Mouse (Mus musculus) forebrain, embryonic 14.5 days (tissue): ENCODE data around the gene Rragd. TPM values are rescaled to one million over a fixed set of nuclear protein-coding genes. Genes with fewer than 3 reads are reported as not detected.

Source experiments
- ATAC-seq: fragments of 200-750 bp; cut with Nextera tagmentation; 2 replicates; pipeline ENCODE4 v1.8.0; 2017; ENCODE audit warnings: mild to moderate bottlenecking, moderate library complexity
- DNase-seq: peaks from one replicate; pipeline ENCODE4 v3.0.0-alpha.2; 2015; ENCODE audit warnings: low spot score
- H3K27ac ChIP-seq: fragments of 300-500 bp; sonication (generic); 2 replicates; pipeline ENCODE4 v1.5.1; 2014; ENCODE audit warnings: low read depth, mild to moderate bottlenecking, control low read depth, low read length, moderate library complexity
- H3K27me3 ChIP-seq: fragments of 300-500 bp; sonication (generic); replicated peaks from 2 replicates; pipeline ENCODE4 v1.6.1; 2014; ENCODE audit warnings: low read length, control low read depth, mixed read lengths; ENCODE audit not compliant: control insufficient read depth, insufficient read depth
- H3K36me3 ChIP-seq: fragments of 300-500 bp; sonication (generic); 2 replicates; pipeline ENCODE4 v1.6.1; 2014; ENCODE audit warnings: low read length, control low read depth; ENCODE audit not compliant: control insufficient read depth, insufficient read depth
- H3K4me1 ChIP-seq: fragments of 300-500 bp; sonication (generic); 2 replicates; pipeline ENCODE4 v1.6.1; 2014; ENCODE audit warnings: antibody characterized with exemption, low read length, control low read depth; ENCODE audit not compliant: control insufficient read depth, insufficient read depth
- H3K4me2 ChIP-seq: fragments of 300-500 bp; sonication (generic); 2 replicates; pipeline ENCODE4 v1.6.1; 2014; ENCODE audit warnings: mild to moderate bottlenecking, control low read depth, low read length
- H3K4me3 ChIP-seq: fragments of 300-500 bp; sonication (generic); 2 replicates; pipeline ENCODE4 v1.5.1; 2014; ENCODE audit warnings: low read depth, low read length, control low read depth
- H3K9ac ChIP-seq: fragments of 300-500 bp; sonication (generic); 2 replicates; pipeline ENCODE4 v1.6.1; 2014; ENCODE audit warnings: mild to moderate bottlenecking, low read length, control low read depth, moderate library complexity
- H3K9me3 ChIP-seq: fragments of 300-500 bp; sonication (generic); replicated peaks from 2 replicates; pipeline ENCODE4 v1.6.1; 2016; ENCODE audit warnings: low read length, control low read depth, mixed read lengths; ENCODE audit not compliant: control insufficient read depth
- WGBS: fragments of 180-500 bp; shearing (Covaris S2); extraction: QIAGEN DNeasy Blood & Tissue Kit; methylation state at CpG from one replicate; pipeline ENCODE4 v1.1.7; 2014; 5-methylcytosine and 5-hydroxymethylcytosine counted together
- polyA plus RNA-seq: library from polyadenylated mRNA; unstranded; fragments of >200 nt; fragmentation: Nextera tagmentation; extraction: Ambion mirVana; gene quantifications from 2 replicates; pipeline ENCODE4 v1.2.1, GENCODE M21; 2014

The Rragd gene
- polyA plus RNA-seq, 1 experiment from 2014 or later, result 17.6 TPM

DNA sequence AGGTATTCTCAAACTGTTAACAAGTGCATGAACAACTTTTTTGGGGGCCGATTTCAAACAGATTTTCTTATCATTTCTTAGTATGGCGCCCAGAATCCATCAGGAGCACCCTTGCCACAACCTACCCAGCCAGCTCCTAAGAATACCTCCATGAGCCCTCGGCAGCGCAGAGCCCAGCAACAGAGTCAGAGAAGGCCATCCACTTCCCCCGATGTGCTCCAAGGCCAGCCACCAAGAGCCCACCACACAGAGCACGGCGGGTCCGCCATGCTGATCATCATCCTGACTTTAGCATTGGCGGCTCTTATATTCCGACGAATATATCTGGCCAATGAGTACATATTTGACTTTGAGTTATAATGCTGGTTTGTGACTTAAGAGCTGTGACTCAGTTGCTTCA lies 66.8 kb downstream of the Rragd start:
- DNase-seq (no peak), ATAC-seq (no peak)
- Histone ChIP-seq H3K4me2 (no peak overlapping the region), H3K27me3 (no peaks in the 10 kb centered on the region), H3K36me3 (peaks cover 71% of the 10 kb centered on the region), H3K4me3 (no peak overlapping the region), H3K9me3 (no peaks in the 10 kb centered on the region), H3K9ac (no peak overlapping the region), H3K27ac (no peak overlapping the region), H3K4me1 (no peaks in the 10 kb centered on the region)
- 97% methylated on average over 11 of the region's 11 CpGs for WGBS

DNA sequence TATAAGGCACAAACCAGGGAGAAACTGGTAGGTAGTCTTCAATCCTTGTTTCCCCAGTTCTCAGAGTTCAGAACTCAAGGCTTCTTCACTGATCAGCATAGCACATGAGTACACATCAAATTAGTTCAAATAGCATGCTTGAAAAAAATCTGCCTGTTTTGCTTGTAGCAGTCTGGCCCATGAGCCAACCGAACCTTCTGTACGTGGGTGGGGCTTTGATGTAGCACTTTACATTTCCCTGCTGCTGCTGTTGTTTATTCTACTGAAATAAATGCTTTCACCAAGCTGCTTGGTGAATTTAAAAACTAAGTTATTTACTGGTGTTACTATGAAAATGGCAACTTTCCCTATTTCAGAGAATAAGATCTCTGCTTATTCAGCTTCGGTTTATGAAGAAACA lies 69.2 kb downstream of the Rragd start:
- no peaks in the 10 kb centered on the region for H3K9me3 ChIP-seq
- H3K9ac ChIP-seq, result no peak overlapping the region
- no peak overlapping the region for H3K4me2 ChIP-seq
- no peaks in the 10 kb centered on the region for H3K4me1 ChIP-seq
- 96% methylated on average over 3 of the region's 3 CpGs for WGBS
- ATAC-seq (no peak), DNase-seq (no peak)
- H3K4me3 ChIP-seq, result no peak overlapping the region
- H3K27me3 ChIP-seq, result no peaks in the 10 kb centered on the region
- H3K27ac ChIP-seq, result no peak overlapping the region
- H3K36me3 ChIP-seq, result peaks cover 48% of the 10 kb centered on the region

DNA sequence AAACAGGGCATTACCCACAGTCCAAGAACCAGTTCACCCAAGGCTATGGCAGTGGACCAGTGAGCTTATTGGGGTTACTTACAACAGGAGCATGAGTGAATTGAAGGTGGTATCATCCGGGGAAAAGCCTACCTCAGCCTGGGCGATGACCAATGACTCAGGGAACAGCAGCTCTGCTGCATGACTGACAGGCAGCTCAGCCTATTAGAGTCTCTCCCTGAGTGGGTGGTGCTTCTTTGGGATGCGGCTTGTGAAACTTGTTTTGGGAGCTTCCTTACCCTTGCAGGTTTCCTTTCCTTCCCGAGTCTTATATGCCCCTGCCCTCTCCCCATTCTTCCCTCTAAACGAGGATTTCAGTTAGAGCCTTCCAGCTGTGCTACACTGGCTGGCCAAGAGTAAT lies 69.8 kb downstream of the Rragd start:
- no peak for ATAC-seq
- DNase-seq, result no peak

GRCm38 (mm10) chr4:33054426-33054825 lies 71.6 kb downstream of the Rragd start:
- DNase-seq (no peak), ATAC-seq (no peak)
- no peaks in the 10 kb centered on the region for H3K27me3 ChIP-seq
- H3K36me3 ChIP-seq, result peaks cover 28% of the 10 kb centered on the region
- no peak overlapping the region for H3K27ac ChIP-seq
- no peak overlapping the region for H3K4me3 ChIP-seq
- no peaks in the 10 kb centered on the region for H3K4me1 ChIP-seq
- no peaks in the 10 kb centered on the region for H3K9me3 ChIP-seq
- H3K4me2 ChIP-seq, result no peak overlapping the region
- H3K9ac ChIP-seq, result no peak overlapping the region

More for the DNA sequence above, 69.8 kb downstream of the Rragd start:
- no peaks in the 10 kb centered on the region for H3K9me3 ChIP-seq
- H3K4me1 ChIP-seq, result no peaks in the 10 kb centered on the region
- H3K9ac ChIP-seq, result no peak overlapping the region
- H3K27ac ChIP-seq, result no peak overlapping the region
- H3K4me3 ChIP-seq, result no peak overlapping the region
- WGBS, result 86% methylated on average over 5 of the region's 5 CpGs
- peaks cover 43% of the 10 kb centered on the region for H3K36me3 ChIP-seq
- H3K27me3 ChIP-seq, result no peaks in the 10 kb centered on the region
- H3K4me2 ChIP-seq, result no peak overlapping the region

- 83% methylated on average over 1 of the region's 1 CpGs for WGBS
- Histone ChIP-seq H3K9me3 (no peaks in the 10 kb centered on the region), H3K9ac (no peak overlapping the region), H3K36me3 (peaks cover 13% of the 10 kb centered on the region; the same call in 1 of the 2 replicates), H3K4me2 (no peak overlapping the region), H3K27me3 (no peaks in the 10 kb centered on the region), H3K27ac (no peak overlapping the region), H3K4me3 (no peak overlapping the region), H3K4me1 (no peaks in the 10 kb centered on the region)
- ATAC-seq (no peak), DNase-seq (no peak)
These were observed 73.5 kb downstream of the Rragd start for GRCm38 (mm10) chr4:33056317-33056716.

DNA sequence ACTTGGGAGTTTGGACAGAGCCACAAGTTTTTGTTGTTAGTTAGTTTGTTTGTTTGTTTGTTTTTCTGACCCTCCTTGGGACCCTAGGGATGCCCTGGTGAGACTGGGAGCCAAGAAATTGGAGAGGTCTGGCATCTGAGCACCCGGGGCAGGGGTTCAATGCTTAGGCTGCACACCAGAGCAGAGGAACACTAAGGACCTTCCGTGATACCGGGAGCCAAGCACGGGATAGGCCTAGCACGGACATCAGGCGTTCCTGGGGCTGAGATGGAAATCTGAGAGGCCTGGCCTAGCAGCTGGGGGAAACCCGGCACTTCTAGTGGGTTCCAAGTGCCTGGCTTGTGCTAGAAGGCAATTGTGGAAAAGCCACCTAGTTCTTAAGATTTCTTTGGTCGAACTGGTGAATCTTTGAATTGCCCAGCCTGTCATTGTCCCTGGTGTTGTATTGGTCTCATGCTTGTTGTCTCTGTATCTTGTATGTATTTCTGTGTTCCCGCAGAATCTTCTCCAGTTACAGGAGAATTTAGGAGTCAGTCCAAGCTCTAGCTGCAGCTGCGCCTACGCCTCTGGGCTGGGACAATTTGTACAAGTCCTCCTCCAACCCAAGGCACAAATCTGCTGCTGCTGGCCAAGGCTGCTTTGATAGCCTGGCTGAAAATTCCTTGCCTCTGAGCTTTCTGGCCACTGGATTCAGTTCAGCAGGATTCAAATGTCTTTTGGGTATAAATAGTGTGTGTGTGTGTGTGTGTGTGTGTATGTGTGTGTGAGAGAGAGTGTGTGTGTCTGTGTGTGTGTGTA lies 75.3 kb downstream of the Rragd start:
- 85% methylated on average over 11 of the region's 11 CpGs for WGBS

GRCm38 (mm10) chr4:33061158-33061557 lies 78.3 kb downstream of the Rragd start:
- no peaks in the 10 kb centered on the region for H3K36me3 ChIP-seq
- 64% methylated on average over 7 of the region's 7 CpGs for WGBS
- no peak overlapping the region for H3K4me3 ChIP-seq
- ATAC-seq, result no peak
- no peak overlapping the region for H3K9ac ChIP-seq
- no peaks in the 10 kb centered on the region for H3K9me3 ChIP-seq
- H3K27me3 ChIP-seq, result no peaks in the 10 kb centered on the region
- H3K4me2 ChIP-seq, result no peak overlapping the region
- DNase-seq, result no peak
- H3K27ac ChIP-seq, result no peak overlapping the region
- no peaks in the 10 kb centered on the region for H3K4me1 ChIP-seq

More for the DNA sequence above, 75.3 kb downstream of the Rragd start:
- Histone ChIP-seq H3K9me3 (no peaks in the 10 kb centered on the region), H3K9ac (no peak overlapping the region), H3K36me3 (no peaks in the 10 kb centered on the region), H3K27ac (no peak overlapping the region), H3K4me1 (no peaks in the 10 kb centered on the region), H3K27me3 (no peaks in the 10 kb centered on the region), H3K4me2 (no peak overlapping the region), H3K4me3 (no peak overlapping the region)
- ATAC-seq, result no peak
- DNase-seq, result no peak

GRCm38 (mm10) chr4:33062981-33063380 lies 80.1 kb downstream of the Rragd start, which contains the start of gene Gabrr2:
Gene Gabrr2 (plus strand): TSS chr4:33062999.
- no peaks in the 10 kb centered on the region for H3K4me1 ChIP-seq
- H3K9ac ChIP-seq, result no peak within 1 kb of the TSS
- no peaks in the 10 kb centered on the region for H3K27me3 ChIP-seq
- no peak within 1 kb of the TSS for H3K27ac ChIP-seq
- no peaks in the 10 kb centered on the region for H3K36me3 ChIP-seq
- no peak for ATAC-seq
- no peak within 1 kb of the TSS for H3K4me2 ChIP-seq
- no peaks in the 10 kb centered on the region for H3K9me3 ChIP-seq
- no peak for DNase-seq
- no peak within 1 kb of the TSS for H3K4me3 ChIP-seq
- WGBS, result 82% methylated on average over 4 of the region's 4 CpGs

GRCm38 (mm10) chr4:33064986-33065385 lies 82.1 kb downstream of the Rragd start:
- no peak overlapping the region for H3K4me3 ChIP-seq
- DNase-seq (no peak), ATAC-seq (no peak)
- 74% methylated on average over 6 of the region's 6 CpGs for WGBS
- no peak overlapping the region for H3K4me2 ChIP-seq
- no peaks in the 10 kb centered on the region for H3K4me1 ChIP-seq
- H3K27ac ChIP-seq, result no peak overlapping the region
- no peaks in the 10 kb centered on the region for H3K36me3 ChIP-seq
- no peak overlapping the region for H3K9ac ChIP-seq
- H3K27me3 ChIP-seq, result no peaks in the 10 kb centered on the region
- H3K9me3 ChIP-seq, result no peaks in the 10 kb centered on the region
